Mouse (Mus musculus) spleen, adult 2 months (tissue): Measurements from ENCODE around the gene Il11. TPM values are rescaled to one million over a fixed set of nuclear protein-coding genes. Genes with fewer than 3 reads are reported as not detected.

Experiments
- DNase-seq, 2 experiments: peaks; one replicate each; pipeline versions ENCODE4 v3.0.0 to v3.0.0-alpha.2; 2012 to 2021; ENCODE audit warnings: low spot score in 2 of 2, low read depth in 1 of 2
- H3K27ac ChIP-seq: fragments of 200-500 bp; 2 replicates; pipeline ENCODE4 v1.5.1; 2012; ENCODE audit warnings: low read length, inconsistent platforms; ENCODE audit not compliant: insufficient read depth
- H3K27me3 ChIP-seq: fragments of 200-500 bp; 2 replicates; pipeline ENCODE4 v1.6.1; 2012; ENCODE audit warnings: mild to moderate bottlenecking, moderate library complexity, low read length, inconsistent platforms; ENCODE audit not compliant: control insufficient read depth, insufficient read depth
- H3K36me3 ChIP-seq: fragments of 200-500 bp; 2 replicates; pipeline ENCODE4 v1.6.1; 2012; ENCODE audit warnings: mild to moderate bottlenecking, low read length, inconsistent platforms; ENCODE audit not compliant: control insufficient read depth, insufficient read depth
- H3K4me1 ChIP-seq: fragments of 200-500 bp; 2 replicates; pipeline ENCODE4 v1.6.1; 2011; ENCODE audit warnings: inconsistent platforms; ENCODE audit not compliant: control insufficient read depth, insufficient read depth, insufficient read length
- H3K4me3 ChIP-seq: fragments of 200-500 bp; 2 replicates; pipeline ENCODE4 v1.5.1; 2011; ENCODE audit warnings: mild to moderate bottlenecking, inconsistent platforms; ENCODE audit not compliant: insufficient read depth, insufficient read length; ENCODE audit errors: extremely low read depth
- CTCF ChIP-seq: fragments of 200-500 bp; IDR thresholded peaks from 2 replicates; pipeline ENCODE4 v1.5.1; 2011; ENCODE audit warnings: mild to moderate bottlenecking, inconsistent platforms; ENCODE audit not compliant: insufficient read depth, insufficient read length, insufficient replicate concordance; ENCODE audit errors: extremely low read depth
- POLR2A ChIP-seq: fragments of 200-500 bp; IDR thresholded peaks from 2 replicates; pipeline ENCODE4 v1.6.1; 2011; ENCODE audit warnings: low read depth, low read length, inconsistent platforms
- WGBS: fragments of 180-500 bp; shearing (Covaris S2); methylation state at CpG from one replicate; pipeline ENCODE4 v1.1.7; 2018; 5-methylcytosine and 5-hydroxymethylcytosine counted together
- polyA plus RNA-seq: library from polyadenylated mRNA; depleted of rRNA; stranded (reverse); fragments of >200 nt; gene quantifications from 2 replicates; pipeline ENCODE4 v1.2.3, GENCODE M21; 2012; rRNA removed

The Il11 gene
- polyA plus RNA-seq, 1 experiment: 0.23 TPM

- Histone ChIP-seq H3K4me3 (no peak overlapping the region), H3K36me3 (no peaks in the 10 kb centered on the region), H3K27ac (no peak overlapping the region), H3K27me3 (no peaks in the 10 kb centered on the region), H3K4me1 (no peaks in the 10 kb centered on the region; the same call in 1 of the 2 replicates)
- DNase-seq: no peak
- TF ChIP-seq POLR2A (no peak), CTCF (no peak)
- 73% methylated on average over 6 of the region's 6 CpGs for WGBS
Observed at GRCm38 (mm10) chr7:4732968-4733392, 49.7 kb downstream of the Il11 start.

- no peak for TF ChIP-seq CTCF
- TF ChIP-seq POLR2A: no peak
- no peaks in the 10 kb centered on the region for H3K36me3 ChIP-seq
- no peak overlapping the region for H3K4me3 ChIP-seq
- WGBS: 51% methylated on average over 5 of the region's 5 CpGs
- no peak for DNase-seq
- H3K4me1 ChIP-seq: no peaks in the 10 kb centered on the region; the same call in 1 of the 2 replicates
- no peaks in the 10 kb centered on the region for H3K27me3 ChIP-seq
- H3K27ac ChIP-seq: no peak overlapping the region
Observed at GRCm38 (mm10) chr7:4731090-4731489, 51.6 kb downstream of the Il11 start.

- peak within 1 kb of the TSS; percentile 48 for H3K27ac ChIP-seq
- peaks cover 5% of the 10 kb centered on the region; the same call in 1 of the 2 replicates for H3K4me1 ChIP-seq
- DNase-seq: no peak
- H3K4me3 ChIP-seq: peak within 1 kb of the TSS; percentile 49; the same call in 1 of the 2 replicates
- H3K36me3 ChIP-seq: no peaks in the 10 kb centered on the region
- H3K27me3 ChIP-seq: no peaks in the 10 kb centered on the region
- TF ChIP-seq CTCF (no peak), POLR2A (no peak)
- WGBS: 7% methylated on average over 7 of the region's 7 CpGs
Observed at GRCm38 (mm10) chr7:4725169-4725568, 57.5 kb downstream of the Il11 start, which contains the start of gene Tmem150b. Gene Tmem150b (minus strand): TSS chr7:4725249.

DNA sequence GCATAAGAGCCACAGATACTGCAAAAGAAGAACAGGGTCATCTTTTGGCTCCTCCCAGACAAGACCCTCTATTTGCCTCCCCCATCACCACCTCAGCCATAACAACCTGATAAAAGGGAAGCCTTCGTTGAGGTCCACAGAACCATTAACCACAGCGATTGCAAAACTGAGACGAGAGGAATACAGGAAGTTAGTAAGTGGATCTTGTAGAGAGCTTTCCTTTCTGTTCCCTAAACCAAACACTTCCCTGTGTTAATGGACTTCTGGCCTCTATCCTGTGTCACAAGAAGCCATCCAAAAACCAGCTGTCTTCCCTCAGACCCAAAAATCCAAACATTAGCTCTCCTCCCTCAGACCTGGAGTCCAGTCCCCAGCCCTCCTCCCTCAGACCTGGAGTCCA is 58.3 kb downstream of the Il11 start:
- DNase-seq: no peak
- 10% methylated on average over 3 of the region's 3 CpGs for WGBS

DNA sequence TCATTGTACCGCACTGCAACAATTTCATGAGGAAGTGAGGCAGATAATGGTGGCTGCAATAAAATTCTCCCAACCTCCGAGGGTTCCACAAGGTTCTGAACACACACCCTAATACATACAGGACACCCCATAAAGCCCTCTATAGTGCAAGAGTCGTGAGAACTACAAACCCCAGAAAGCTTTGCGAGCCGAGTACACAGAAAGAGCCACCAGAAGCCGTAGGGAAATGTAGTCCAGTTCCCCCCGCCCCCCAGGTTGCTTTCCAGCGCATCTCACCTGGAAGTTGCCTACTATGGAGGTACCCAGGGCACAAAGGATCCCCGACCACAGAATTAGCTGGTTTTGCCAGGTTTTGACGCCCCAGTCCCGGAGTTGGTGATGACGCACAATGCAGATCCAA is 59.2 kb downstream of the Il11 start:
- H3K4me1 ChIP-seq: peaks cover 5% of the 10 kb centered on the region; the same call in 1 of the 2 replicates
- peak in 1 of 2 experiments; percentile 42 for DNase-seq
- TF ChIP-seq CTCF (no peak), POLR2A (no peak)
- H3K27ac ChIP-seq: peak overlapping the region; percentile 37; the same call in 1 of the 2 replicates
- 46% methylated on average over 12 of the region's 12 CpGs for WGBS
- no peaks in the 10 kb centered on the region for H3K27me3 ChIP-seq
- peak overlapping the region; percentile 49; the same call in 1 of the 2 replicates for H3K4me3 ChIP-seq
- H3K36me3 ChIP-seq: no peaks in the 10 kb centered on the region; the same call in 1 of the 2 replicates

More for the DNA sequence above, 58.3 kb downstream of the Il11 start:
- peak overlapping the region; percentile 48; the same call in 1 of the 2 replicates for H3K27ac ChIP-seq
- peaks cover 5% of the 10 kb centered on the region; the same call in 1 of the 2 replicates for H3K4me1 ChIP-seq
- H3K36me3 ChIP-seq: no peaks in the 10 kb centered on the region
- TF ChIP-seq POLR2A: no peak
- TF ChIP-seq CTCF: no peak
- no peaks in the 10 kb centered on the region for H3K27me3 ChIP-seq
- no peak overlapping the region for H3K4me3 ChIP-seq

Other genes starting within 250 kb of the Il11 start
- gene Syt5, start 235.3 kb downstream of the Il11 start, polyA plus RNA-seq: 0.21 and 0.34 TPM in 2 replicates
- gene Ptprh, start 178.8 kb downstream of the Il11 start, polyA plus RNA-seq: 0.07 and 0.11 TPM in 2 replicates
- 31.9 and 32.7 TPM in 2 replicates for gene Tmem86b, start 151.4 kb downstream of the Il11 start, polyA plus RNA-seq
- gene Ppp6r1, start 123.8 kb downstream of the Il11 start, polyA plus RNA-seq: 136 and 159 TPM in 2 replicates
- gene Hspbp1, start 97.8 kb downstream of the Il11 start, polyA plus RNA-seq: 32.2 and 37.3 TPM in 2 replicates
- 0.84 and 1.3 TPM in 2 replicates for gene Brsk1, start 92.3 kb downstream of the Il11 start, polyA plus RNA-seq
- 3.8 and 3.9 TPM in 2 replicates for gene Tmem150b, start 57.6 kb downstream of the Il11 start, polyA plus RNA-seq
- gene Kmt5c, start 42.7 kb downstream of the Il11 start, polyA plus RNA-seq: 105 and 138 TPM in 2 replicates
- 14.5 and 44.8 TPM in 2 replicates for gene Cox6b2, start 29.8 kb downstream of the Il11 start, polyA plus RNA-seq
- gene Fam71e2, start 11.6 kb downstream of the Il11 start, polyA plus RNA-seq: not detected in 2 replicates
- not detected in 2 replicates for gene Tmem190, start 78 bp upstream of the Il11 start, polyA plus RNA-seq
- 17.5 and 34.9 TPM in 2 replicates for gene Tmem238, start 6.8 kb upstream of the Il11 start, polyA plus RNA-seq
- 316 and 418 TPM in 2 replicates for gene Rpl28, start 10.0 kb upstream of the Il11 start, polyA plus RNA-seq
- gene Ube2s, start 29.7 kb upstream of the Il11 start, polyA plus RNA-seq: 167 and 175 TPM in 2 replicates
- 0.16 and 0.23 TPM in 2 replicates for gene Shisa7, start 61.8 kb upstream of the Il11 start, polyA plus RNA-seq
- 7.2 and 12.1 TPM in 2 replicates for gene Isoc2b, start 87.4 kb upstream of the Il11 start, polyA plus RNA-seq
- gene Isoc2a, start 94.3 kb upstream of the Il11 start, polyA plus RNA-seq: 14.5 and 15.3 TPM in 2 replicates
- gene Gm36210, start 123.7 kb upstream of the Il11 start, polyA plus RNA-seq: 0.08 TPM in 1 of 2 replicates, not detected in the other
- gene Zfp628, start 132.4 kb upstream of the Il11 start, polyA plus RNA-seq: 19.2 and 26.9 TPM in 2 replicates
- 2.8 and 3.2 TPM in 2 replicates for gene Nat14, start 139.2 kb upstream of the Il11 start, polyA plus RNA-seq
- 1.7 and 1.8 TPM in 2 replicates for gene Ssc5d, start 142.9 kb upstream of the Il11 start, polyA plus RNA-seq
- gene Sbk2, start 181.5 kb upstream of the Il11 start, polyA plus RNA-seq: 1.9 TPM in 2 replicates
- gene Sbk3, start 188.3 kb upstream of the Il11 start, polyA plus RNA-seq: 0.05 and 0.06 TPM in 2 replicates
- 30.2 and 39.9 TPM in 2 replicates for gene Zfp579, start 213.3 kb upstream of the Il11 start, polyA plus RNA-seq
- gene Zfp524, start 231.6 kb upstream of the Il11 start, polyA plus RNA-seq: 24.2 and 32.0 TPM in 2 replicates
- 26.8 and 33.2 TPM in 2 replicates for gene Fiz1, start 231.8 kb upstream of the Il11 start, polyA plus RNA-seq
- gene Gm44973, start 232.6 kb upstream of the Il11 start, polyA plus RNA-seq: 0.12 TPM in 1 of 2 replicates, not detected in the other
- 47.9 and 58.4 TPM in 2 replicates for gene Zfp865, start 237.5 kb upstream of the Il11 start, polyA plus RNA-seq
- gene Ccdc106, start 237.7 kb upstream of the Il11 start, polyA plus RNA-seq: 0.43 and 0.54 TPM in 2 replicates